Mouse (Mus musculus): ENCODE results near the gene Zscan22.
"Not testable (repeated sequence)": the region's sequence is repeated elsewhere in the genome, so short reads cannot be mapped to it uniquely, and the experiment has no call there.

The Zscan22 gene

GRCm38 (mm10) chr7:12897655-12898410, at the start of gene Zscan22:
TSS of gene Zscan22 (plus strand) at chr7:12897815.
- peak; percentile 91 to 93 for DNase-seq

GRCm38 (mm10) chr7:12874301-12874700, 23.3 kb upstream of the Zscan22 start:
- DNase-seq = peak in 1 of 2 experiments; percentile 21

GRCm38 (mm10) chr7:12880036-12880435, 17.6 kb upstream of the Zscan22 start:
- DNase-seq = no peak

GRCm38 (mm10) chr7:12880497-12880896, 17.1 kb upstream of the Zscan22 start:
- peak in 1 of 2 experiments; percentile 21 for DNase-seq

GRCm38 (mm10) chr7:12880911-12881660, 16.5 kb upstream of the Zscan22 start, which contains the start of gene Zfp128:
TSS of gene Zfp128 (plus strand) at chr7:12881177.
- peak; percentile 95 to 96 for DNase-seq

GRCm38 (mm10) chr7:12886563-12887266, 10.9 kb upstream of the Zscan22 start:
- no peak for DNase-seq

- no peak for DNase-seq
These were observed 10.0 kb upstream of the Zscan22 start for GRCm38 (mm10) chr7:12887585-12887984.

- no peak for DNase-seq
These were observed 6.7 kb upstream of the Zscan22 start for GRCm38 (mm10) chr7:12890928-12891327.

- DNase-seq = no peak
These were observed 6.3 kb upstream of the Zscan22 start for GRCm38 (mm10) chr7:12891334-12891733.

- DNase-seq = no peak
These were observed 3.9 kb downstream of the Zscan22 start for GRCm38 (mm10) chr7:12901517-12901916.

GRCm38 (mm10) chr7:12903623-12904022, 6.0 kb downstream of the Zscan22 start:
- peak in 1 of 2 experiments; percentile 33 for DNase-seq

GRCm38 (mm10) chr7:12905146-12905545, 7.5 kb downstream of the Zscan22 start:
- DNase-seq = no peak

- peak; percentile 77 to 89 for DNase-seq
These were observed 11.9 kb downstream of the Zscan22 start for GRCm38 (mm10) chr7:12909498-12909962.

GRCm38 (mm10) chr7:12910181-12910668, 12.6 kb downstream of the Zscan22 start:
- peak; percentile 75 to 77 for DNase-seq

- DNase-seq = peak in 1 of 2 experiments; percentile 29
These were observed 15.9 kb downstream of the Zscan22 start for GRCm38 (mm10) chr7:12913556-12913955.

GRCm38 (mm10) chr7:12920495-12920894, 22.9 kb downstream of the Zscan22 start:
- DNase-seq = not testable (repeated sequence)

- DNase-seq = no peak
These were observed 23.7 kb downstream of the Zscan22 start for GRCm38 (mm10) chr7:12921318-12921704.

GRCm38 (mm10) chr7:12921705-12922465, 24.3 kb downstream of the Zscan22 start, which contains the start of gene Rps5:
TSS of gene Rps5 (plus strand) at chr7:12922290.
- DNase-seq = peak; percentile 98 to 99

- DNase-seq = no peak
These were observed 25.1 kb downstream of the Zscan22 start for GRCm38 (mm10) chr7:12922729-12923128.

GRCm38 (mm10) chr7:12926316-12926715, 28.7 kb downstream of the Zscan22 start:
- DNase-seq = peak; percentile 64 to 67

- DNase-seq = peak; percentile 26 to 38
These were observed 29.6 kb downstream of the Zscan22 start, which contains the start of gene Rnf225 for GRCm38 (mm10) chr7:12927191-12927680. TSS of gene Rnf225 (plus strand) at chr7:12927416.
